In genomic region chr6:47395465-47396337, GRCm38 (mm10) we compare ENCODE assay signal across 8 mouse cellular contexts. TPM values are rescaled to one million over a fixed set of nuclear protein-coding genes. Genes with fewer than 3 reads are reported as not detected.
A peak's percentile ranks its signal among the peaks of the same experiment; 100 is the strongest.
DNase-seq lines count a peak whose midpoint lies in the region; ATAC-seq and TF ChIP-seq lines count a peak whose summit lies in the region.

No protein-coding gene starts in this region.

- no peaks in the 10 kb centered on the region for H3K4me1 ChIP-seq in hindbrain, postnatal 0 days (ENCODE audit: insufficient read depth, low read length)
- H3K4me1 ChIP-seq in forebrain, embryonic 14.5 days (ENCODE audit: control insufficient read depth, insufficient read depth, low read length) = peaks cover 9% of the 10 kb centered on the region; the same call in 1 of the 2 replicates

- TF ChIP-seq CTCF in hindbrain, postnatal 0 days (IDR thresholded peaks at IDR 0.05; ENCODE audit: low read depth) = peak; percentile 58

- peak; percentile 11 for DNase-seq in left cerebral cortex, postnatal 4 days
- no peak for DNase-seq in left cerebral cortex, postnatal 25 days (ENCODE audit: low spot score in 2 of 2)
- DNase-seq in NIH3T3 (ENCODE audit: low read depth) = peak; percentile 74
- peak; percentile 66 for DNase-seq in cerebellum, adult 9-10 months
- DNase-seq in hindbrain, postnatal 0 days (ENCODE audit: low spot score) = peak; percentile 30
- peak; percentile 88 for DNase-seq in lung, postnatal 36 days
- peak; percentile 23 to 36 for DNase-seq in thymus, postnatal 36 days
- no peak for DNase-seq in forebrain, embryonic 14.5 days (ENCODE audit: low spot score)

- H3K4me2 ChIP-seq in hindbrain, postnatal 0 days (ENCODE audit: low read depth, low read length) = no peak overlapping the region
- no peak overlapping the region for H3K4me2 ChIP-seq in forebrain, embryonic 14.5 days (ENCODE audit: low read length)

- no peak overlapping the region for H3K4me3 ChIP-seq in hindbrain, postnatal 0 days (ENCODE audit: low read length)
- H3K4me3 ChIP-seq in forebrain, embryonic 14.5 days (ENCODE audit: low read depth, low read length) = no peak overlapping the region

- 47% methylated on average over 5 of the region's 5 CpGs for WGBS in hindbrain, postnatal 0 days
- 41% methylated on average over 5 of the region's 5 CpGs for WGBS in forebrain, embryonic 14.5 days

- intact Hi-C loops in left cerebral cortex, postnatal 4 days (cut with DNase I) = no loop called here
- intact Hi-C loops in left cerebral cortex, postnatal 25 days (cut with DNase I) = no loop called here

- H3K27me3 ChIP-seq in hindbrain, postnatal 0 days (ENCODE audit: insufficient read depth, low read length) = no peaks in the 10 kb centered on the region
- no peaks in the 10 kb centered on the region for H3K27me3 ChIP-seq in forebrain, embryonic 14.5 days (replicated peaks; ENCODE audit: control insufficient read depth, insufficient read depth, low read length)

- H3K36me3 ChIP-seq in hindbrain, postnatal 0 days (ENCODE audit: insufficient read depth, low read length) = no peaks in the 10 kb centered on the region
- H3K36me3 ChIP-seq in forebrain, embryonic 14.5 days (ENCODE audit: control insufficient read depth, insufficient read depth, low read length) = no peaks in the 10 kb centered on the region

- no peaks in the 10 kb centered on the region for H3K9me3 ChIP-seq in hindbrain, postnatal 0 days (ENCODE audit: low read length)
- H3K9me3 ChIP-seq in forebrain, embryonic 14.5 days (replicated peaks; ENCODE audit: control insufficient read depth, low read length) = no peaks in the 10 kb centered on the region

- H3K27ac ChIP-seq in hindbrain, postnatal 0 days = no peak overlapping the region
- no peak overlapping the region for H3K27ac ChIP-seq in forebrain, embryonic 14.5 days (ENCODE audit: low read depth, low read length)

- H3K9ac ChIP-seq in hindbrain, postnatal 0 days (replicated peaks; ENCODE audit: low read length) = no peak overlapping the region
- H3K9ac ChIP-seq in forebrain, embryonic 14.5 days (ENCODE audit: low read length) = no peak overlapping the region

- no peak for ATAC-seq in hindbrain, postnatal 0 days
- ATAC-seq in forebrain, embryonic 14.5 days = no peak

RNA-seq across cellular contexts. Expression of gene Cul1, which starts 57.5 kb away (rescaled TPM):
- total RNA-seq in left cerebral cortex, postnatal 4 days (2021) = 100 to 1,000 TPM; 125 to 126 TPM
- total RNA-seq in left cerebral cortex, postnatal 25 days (2021) = 100 to 1,000 TPM; 106 to 122 TPM
- total RNA-seq in hindbrain, postnatal 0 days (2014; rRNA removed) = 83.3 and 93.3 TPM in 2 replicates
- 111 TPM in 2 replicates for polyA plus RNA-seq in hindbrain, postnatal 0 days (2015; fragmentation: Nextera tagmentation; extraction: Ambion mirVana)
- polyA plus RNA-seq in forebrain, embryonic 14.5 days (2014; fragmentation: Nextera tagmentation; extraction: Ambion mirVana) = 161 and 163 TPM in 2 replicates

Comparison
In these comparisons a context has a peak if more than half of its experiments do, and no peak if none do; other contexts are left out.
1. DNase-seq: peak in left cerebral cortex, postnatal 4 days (single experiment), NIH3T3 (single experiment), cerebellum, adult 9-10 months (single experiment), hindbrain, postnatal 0 days (single experiment), lung, postnatal 36 days (single experiment) and thymus, postnatal 36 days (2 of 2); none in left cerebral cortex, postnatal 25 days (0 of 2) and forebrain, embryonic 14.5 days (single experiment).